Mouse (Mus musculus) megakaryocyte, embryonic 14.5 days (primary cell): ENCODE measurements around the gene Mapkapk2.

Source experiments
- FLI1 ChIP-seq: IDR thresholded peaks from 2 replicates; pipeline ENCODE4 v1.6.1; 2012; ENCODE audit warnings: low read length, inconsistent platforms, mixed read lengths
- GATA1 ChIP-seq: IDR thresholded peaks from 3 replicates; pipeline ENCODE4 v1.6.1; 2012; ENCODE audit warnings: mixed read lengths, low read length, inconsistent platforms, borderline replicate concordance

GRCm38 (mm10) chr1:131021438-131021837 is 76.2 kb downstream of the Mapkapk2 start:
- TF ChIP-seq FLI1 (no peak), GATA1 (no peak)
